Mouse (Mus musculus) layer of hippocampus, adult 11-12 months (tissue): Measurements from ENCODE around the gene Ppid.

ENCODE experiments used
- DNase-seq: peaks from one replicate; pipeline ENCODE4 v3.0.0; 2022; ENCODE audit warnings: low spot score

The Ppid gene

GRCm38 (mm10) chr3:79590863-79591792, at the start of gene Ppid:
Gene Ppid (plus strand): TSS chr3:79591342.
- DNase-seq, result peak; percentile 78

GRCm38 (mm10) chr3:79542585-79542984, 48.6 kb upstream of the Ppid start:
- DNase-seq, result no peak

GRCm38 (mm10) chr3:79548681-79549437, 42.3 kb upstream of the Ppid start:
- DNase-seq, result no peak

GRCm38 (mm10) chr3:79549751-79550393, 41.3 kb upstream of the Ppid start:
- DNase-seq, result no peak

GRCm38 (mm10) chr3:79551826-79552552, 39.2 kb upstream of the Ppid start:
- DNase-seq, result no peak

- no peak for DNase-seq
Measured at GRCm38 (mm10) chr3:79553779-79554178, 37.4 kb upstream of the Ppid start.

- no peak for DNase-seq
Measured at GRCm38 (mm10) chr3:79555061-79555460, 36.1 kb upstream of the Ppid start.

GRCm38 (mm10) chr3:79559021-79559772, 31.9 kb upstream of the Ppid start:
- DNase-seq, result peak; percentile 52

- no peak for DNase-seq
Measured at GRCm38 (mm10) chr3:79559773-79560045, 31.4 kb upstream of the Ppid start.

- DNase-seq, result no peak
Measured at GRCm38 (mm10) chr3:79560555-79560954, 30.6 kb upstream of the Ppid start.

GRCm38 (mm10) chr3:79561784-79562715, 29.1 kb upstream of the Ppid start:
- no peak for DNase-seq

GRCm38 (mm10) chr3:79563511-79563910, 27.6 kb upstream of the Ppid start:
- DNase-seq, result no peak

GRCm38 (mm10) chr3:79564875-79565606, 26.1 kb upstream of the Ppid start:
- DNase-seq, result no peak

- no peak for DNase-seq
Measured at GRCm38 (mm10) chr3:79566716-79567691, 24.1 kb upstream of the Ppid start.

GRCm38 (mm10) chr3:79567703-79568362, 23.3 kb upstream of the Ppid start, which contains the start of gene Fnip2:
Gene Fnip2 (minus strand): TSS chr3:79567796.
- peak; percentile 92 for DNase-seq

- no peak for DNase-seq
Measured at GRCm38 (mm10) chr3:79568629-79569350, 22.4 kb upstream of the Ppid start.

GRCm38 (mm10) chr3:79569351-79569681, 21.8 kb upstream of the Ppid start:
- DNase-seq, result no peak
